Mouse (Mus musculus): ENCODE measurements around the gene Zfp366. TPM values are rescaled to one million over a fixed set of nuclear protein-coding genes. Genes with fewer than 3 reads are reported as not detected.

Gene Zfp366
- polyA plus RNA-seq, 1 experiment = 0.01 TPM

GRCm38 (mm10) chr13:99233333-99233732 lies 48.7 kb downstream of the Zfp366 start:
- H3ac ChIP-seq (ENCODE audit: control insufficient read depth, insufficient read length) = no peak overlapping the region
- no peak overlapping the region for H3K4me3 ChIP-seq
- H3K4me2 ChIP-seq (ENCODE audit: low read depth) = no peak overlapping the region
- no peaks in the 10 kb centered on the region for H3K36me3 ChIP-seq (ENCODE audit: control insufficient read depth, insufficient read depth)
- no peaks in the 10 kb centered on the region for H3K27me3 ChIP-seq (ENCODE audit: control insufficient read depth, insufficient read depth, insufficient read length)
- TF ChIP-seq MAX (IDR thresholded peaks at IDR 0.05; ENCODE audit: low read depth) (no peak), POLR2AphosphoS2 (IDR thresholded peaks at IDR 0.05; ENCODE audit: insufficient read length, low read depth) (no peak), E2F4 (IDR thresholded peaks at IDR 0.05; ENCODE audit: insufficient read depth) (no peak), TCF3 (IDR thresholded peaks at IDR 0.05; ENCODE audit: insufficient read length, low read depth) (no peak), TCF12 (IDR thresholded peaks at IDR 0.05; ENCODE audit: insufficient read depth, poor library complexity, severe bottlenecking) (no peak), MYOD1 (IDR thresholded peaks at IDR 0.05; ENCODE audit: control insufficient read depth in 1 of 3, insufficient read length in 2 of 3, low read depth in 2 of 3) (no peak), USF1 (IDR thresholded peaks at IDR 0.05; ENCODE audit: low read depth) (no peak), MYOG (IDR thresholded peaks at IDR 0.05; ENCODE audit: control insufficient read depth in 1 of 3, insufficient read depth in 1 of 3, insufficient read length in 2 of 3, low read depth in 2 of 3) (no peak), CEBPB (IDR thresholded peaks at IDR 0.05; ENCODE audit: insufficient read depth, poor library complexity, severe bottlenecking) (no peak), POLR2A (IDR thresholded peaks at IDR 0.05; ENCODE audit: insufficient read length, low read depth) (no peak), SRF (IDR thresholded peaks at IDR 0.05; ENCODE audit: control insufficient read depth, insufficient read length, low read depth) (no peak), REST (IDR thresholded peaks at IDR 0.05; ENCODE audit: insufficient read depth, insufficient read length) (no peak)
- H3K79me2 ChIP-seq (ENCODE audit: control insufficient read depth, insufficient read depth) = no peaks in the 10 kb centered on the region

GRCm38 (mm10) chr13:99233956-99234355 lies 49.3 kb downstream of the Zfp366 start:
- H3K79me2 ChIP-seq (ENCODE audit: control insufficient read depth, insufficient read depth) = no peaks in the 10 kb centered on the region
- H3ac ChIP-seq (ENCODE audit: control insufficient read depth, insufficient read length) = no peak overlapping the region
- no peak overlapping the region for H3K4me3 ChIP-seq
- no peaks in the 10 kb centered on the region for H3K27me3 ChIP-seq (ENCODE audit: control insufficient read depth, insufficient read depth, insufficient read length)
- H3K36me3 ChIP-seq (ENCODE audit: control insufficient read depth, insufficient read depth) = no peaks in the 10 kb centered on the region
- TF ChIP-seq TCF12 (IDR thresholded peaks at IDR 0.05; ENCODE audit: insufficient read depth, poor library complexity, severe bottlenecking) (no peak), REST (IDR thresholded peaks at IDR 0.05; ENCODE audit: insufficient read depth, insufficient read length) (no peak), MYOD1 (IDR thresholded peaks at IDR 0.05; ENCODE audit: control insufficient read depth in 1 of 3, insufficient read length in 2 of 3, low read depth in 2 of 3) (no peak), TCF3 (IDR thresholded peaks at IDR 0.05; ENCODE audit: insufficient read length, low read depth) (no peak), POLR2AphosphoS2 (IDR thresholded peaks at IDR 0.05; ENCODE audit: insufficient read length, low read depth) (no peak), CEBPB (IDR thresholded peaks at IDR 0.05; ENCODE audit: insufficient read depth, poor library complexity, severe bottlenecking) (no peak), USF1 (IDR thresholded peaks at IDR 0.05; ENCODE audit: low read depth) (no peak), MAX (IDR thresholded peaks at IDR 0.05; ENCODE audit: low read depth) (no peak), E2F4 (IDR thresholded peaks at IDR 0.05; ENCODE audit: insufficient read depth) (no peak), POLR2A (IDR thresholded peaks at IDR 0.05; ENCODE audit: insufficient read length, low read depth) (no peak), SRF (IDR thresholded peaks at IDR 0.05; ENCODE audit: control insufficient read depth, insufficient read length, low read depth) (no peak), MYOG (IDR thresholded peaks at IDR 0.05; ENCODE audit: control insufficient read depth in 1 of 3, insufficient read depth in 1 of 3, insufficient read length in 2 of 3, low read depth in 2 of 3) (no peak)
- no peak overlapping the region for H3K4me2 ChIP-seq (ENCODE audit: low read depth)

- Histone ChIP-seq H3K4me2 (ENCODE audit: low read depth) (no peak overlapping the region), H3K79me2 (ENCODE audit: control insufficient read depth, insufficient read depth) (no peaks in the 10 kb centered on the region), H3ac (ENCODE audit: control insufficient read depth, insufficient read length) (no peak overlapping the region), H3K4me3 (no peak overlapping the region), H3K27me3 (ENCODE audit: control insufficient read depth, insufficient read depth, insufficient read length) (no peaks in the 10 kb centered on the region), H3K36me3 (ENCODE audit: control insufficient read depth, insufficient read depth) (no peaks in the 10 kb centered on the region)
- no peak for TF ChIP-seq TCF3 (IDR thresholded peaks at IDR 0.05; ENCODE audit: insufficient read length, low read depth)
- TF ChIP-seq POLR2A (IDR thresholded peaks at IDR 0.05; ENCODE audit: insufficient read length, low read depth) = no peak
- no peak for TF ChIP-seq SRF (IDR thresholded peaks at IDR 0.05; ENCODE audit: control insufficient read depth, insufficient read length, low read depth)
- TF ChIP-seq MAX (IDR thresholded peaks at IDR 0.05; ENCODE audit: low read depth) = no peak
- TF ChIP-seq TCF12 (IDR thresholded peaks at IDR 0.05; ENCODE audit: insufficient read depth, poor library complexity, severe bottlenecking) = no peak
- TF ChIP-seq USF1 (IDR thresholded peaks at IDR 0.05; ENCODE audit: low read depth) = no peak
- no peak for TF ChIP-seq MYOG (IDR thresholded peaks at IDR 0.05; ENCODE audit: control insufficient read depth in 1 of 3, insufficient read depth in 1 of 3, insufficient read length in 2 of 3, low read depth in 2 of 3)
- TF ChIP-seq CEBPB (IDR thresholded peaks at IDR 0.05; ENCODE audit: insufficient read depth, poor library complexity, severe bottlenecking) = no peak
- TF ChIP-seq POLR2AphosphoS2 (IDR thresholded peaks at IDR 0.05; ENCODE audit: insufficient read length, low read depth) = no peak
- TF ChIP-seq REST (IDR thresholded peaks at IDR 0.05; ENCODE audit: insufficient read depth, insufficient read length) = no peak
- TF ChIP-seq MYOD1 (IDR thresholded peaks at IDR 0.05; ENCODE audit: control insufficient read depth in 1 of 3, insufficient read length in 2 of 3, low read depth in 2 of 3) = no peak
- TF ChIP-seq E2F4 (IDR thresholded peaks at IDR 0.05; ENCODE audit: insufficient read depth) = no peak
Measured at GRCm38 (mm10) chr13:99235428-99236210, 51.0 kb downstream of the Zfp366 start.

DNA sequence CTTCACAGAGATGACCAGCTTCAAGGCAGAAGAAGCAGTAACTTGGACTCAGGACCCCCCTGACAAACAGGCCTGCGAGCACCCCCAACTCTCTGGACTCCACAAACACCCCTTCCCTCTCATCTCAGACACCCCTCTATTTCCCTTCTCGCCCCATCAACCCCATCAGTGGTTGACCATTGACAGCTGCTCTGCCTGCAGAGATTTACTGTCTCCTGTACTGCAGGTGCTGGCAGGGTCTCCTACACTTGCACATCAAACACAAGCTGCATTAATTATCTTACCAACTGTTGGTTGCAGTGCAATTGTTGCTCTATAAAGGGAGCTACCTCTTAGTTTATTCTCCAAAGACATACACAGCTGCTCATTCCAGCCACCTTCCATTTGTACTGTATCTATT lies 51.6 kb downstream of the Zfp366 start:
- no peak overlapping the region for H3K4me3 ChIP-seq
- H3ac ChIP-seq (ENCODE audit: control insufficient read depth, insufficient read length) = no peak overlapping the region
- TF ChIP-seq SRF (IDR thresholded peaks at IDR 0.05; ENCODE audit: control insufficient read depth, insufficient read length, low read depth) = no peak
- no peak for TF ChIP-seq POLR2AphosphoS2 (IDR thresholded peaks at IDR 0.05; ENCODE audit: insufficient read length, low read depth)
- TF ChIP-seq TCF3 (IDR thresholded peaks at IDR 0.05; ENCODE audit: insufficient read length, low read depth) = no peak
- TF ChIP-seq REST (IDR thresholded peaks at IDR 0.05; ENCODE audit: insufficient read depth, insufficient read length) = no peak
- TF ChIP-seq MYOD1 (IDR thresholded peaks at IDR 0.05; ENCODE audit: control insufficient read depth in 1 of 3, insufficient read length in 2 of 3, low read depth in 2 of 3) = peak in 2 of 3 experiments; percentile 27 to 53
- TF ChIP-seq MYOG (IDR thresholded peaks at IDR 0.05; ENCODE audit: control insufficient read depth in 1 of 3, insufficient read depth in 1 of 3, insufficient read length in 2 of 3, low read depth in 2 of 3) = peak in 1 of 3 experiments; percentile 54
- no peaks in the 10 kb centered on the region for H3K36me3 ChIP-seq (ENCODE audit: control insufficient read depth, insufficient read depth)
- no peaks in the 10 kb centered on the region for H3K27me3 ChIP-seq (ENCODE audit: control insufficient read depth, insufficient read depth, insufficient read length)
- no peaks in the 10 kb centered on the region for H3K79me2 ChIP-seq (ENCODE audit: control insufficient read depth, insufficient read depth)
- no peak overlapping the region for H3K4me2 ChIP-seq (ENCODE audit: low read depth)
